Mouse (Mus musculus) bone marrow macrophage, adult 2 months (primary cell): Measurements from ENCODE around the gene Plaur. TPM values are rescaled to one million over a fixed set of nuclear protein-coding genes. Genes with fewer than 3 reads are reported as not detected.

Experiments
- H3K27ac ChIP-seq: 2 replicates; pipeline ENCODE4 v1.5.1; 2012; ENCODE audit warnings: low read depth, low read length; ENCODE audit not compliant: insufficient read depth
- H3K4me1 ChIP-seq: 2 replicates; pipeline ENCODE4 v1.6.1; 2012; ENCODE audit warnings: low read length; ENCODE audit not compliant: control insufficient read depth, insufficient read depth
- H3K4me3 ChIP-seq: 2 replicates; pipeline ENCODE4 v1.5.1; 2012; ENCODE audit warnings: mild to moderate bottlenecking, low read length, moderate library complexity; ENCODE audit not compliant: insufficient read depth
- CTCF ChIP-seq: IDR thresholded peaks from 2 replicates; pipeline ENCODE4 v1.5.1; 2012; ENCODE audit warnings: low read depth, mild to moderate bottlenecking, low read length, moderate library complexity
- POLR2A ChIP-seq: IDR thresholded peaks from 2 replicates; pipeline ENCODE4 v1.6.1; 2012; ENCODE audit warnings: mild to moderate bottlenecking, low read depth, low read length, borderline replicate concordance
- polyA plus RNA-seq: library from polyadenylated mRNA; stranded (reverse); fragments of >200 nt; gene quantifications from 2 replicates; pipeline ENCODE4 v1.2.4, GENCODE M21; 2012; ENCODE audit not compliant: missing spikeins, insufficient read depth, insufficient read length

Plaur gene
- polyA plus RNA-seq, result 24.8 and 27.5 TPM in 2 replicates

GRCm38 (mm10) chr7:24462388-24463319, at the start of gene Plaur:
Plaur (plus strand) TSS chr7:24462484.
- H3K4me3 ChIP-seq, result peak within 1 kb of the TSS; percentile 66
- no peak for TF ChIP-seq POLR2A
- no peak for TF ChIP-seq CTCF

GRCm38 (mm10) chr7:24413630-24414029, 48.7 kb upstream of the Plaur start:
- Histone ChIP-seq H3K27ac (no peak overlapping the region), H3K4me3 (no peak overlapping the region), H3K4me1 (no peaks in the 10 kb centered on the region)
- no peak for TF ChIP-seq CTCF
- no peak for TF ChIP-seq POLR2A

More at GRCm38 (mm10) chr7:24462388-24463319, at the start of gene Plaur:
- H3K4me1 ChIP-seq, result peaks cover 54% of the 10 kb centered on the region
- peak within 1 kb of the TSS; percentile 80 for H3K27ac ChIP-seq

- H3K27ac ChIP-seq, result no peak overlapping the region
Observed at GRCm38 (mm10) chr7:24415261-24415660, 47.0 kb upstream of the Plaur start.

GRCm38 (mm10) chr7:24419579-24419978, 42.7 kb upstream of the Plaur start:
- Histone ChIP-seq H3K4me3 (no peak overlapping the region), H3K27ac (no peak overlapping the region), H3K4me1 (no peaks in the 10 kb centered on the region)
- TF ChIP-seq POLR2A (no peak), CTCF (no peak)

More at GRCm38 (mm10) chr7:24415261-24415660, 47.0 kb upstream of the Plaur start:
- Histone ChIP-seq H3K4me1 (no peaks in the 10 kb centered on the region), H3K4me3 (no peak overlapping the region)
- TF ChIP-seq POLR2A (no peak), CTCF (no peak)

- no peak overlapping the region for H3K27ac ChIP-seq
- no peaks in the 10 kb centered on the region for H3K4me1 ChIP-seq
- no peak overlapping the region for H3K4me3 ChIP-seq
- TF ChIP-seq POLR2A (no peak), CTCF (no peak)
Observed at GRCm38 (mm10) chr7:24421648-24422047, 40.6 kb upstream of the Plaur start.

GRCm38 (mm10) chr7:24422251-24422650, 40.0 kb upstream of the Plaur start:
- no peak overlapping the region for H3K27ac ChIP-seq
- H3K4me3 ChIP-seq, result no peak overlapping the region
- TF ChIP-seq CTCF, result no peak
- no peak for TF ChIP-seq POLR2A
- no peaks in the 10 kb centered on the region for H3K4me1 ChIP-seq

- TF ChIP-seq POLR2A (no peak), CTCF (no peak)
- no peak overlapping the region for H3K27ac ChIP-seq
- no peaks in the 10 kb centered on the region for H3K4me1 ChIP-seq
- no peak overlapping the region for H3K4me3 ChIP-seq
Observed at GRCm38 (mm10) chr7:24423107-24423763, 39.0 kb upstream of the Plaur start.

GRCm38 (mm10) chr7:24423956-24424732, 38.1 kb upstream of the Plaur start:
- TF ChIP-seq CTCF, result no peak
- H3K27ac ChIP-seq, result no peak overlapping the region
- no peak overlapping the region for H3K4me3 ChIP-seq
- no peaks in the 10 kb centered on the region for H3K4me1 ChIP-seq

GRCm38 (mm10) chr7:24425919-24426318, 36.4 kb upstream of the Plaur start:
- Histone ChIP-seq H3K4me3 (no peak overlapping the region), H3K27ac (no peak overlapping the region), H3K4me1 (no peaks in the 10 kb centered on the region)
- TF ChIP-seq CTCF (no peak), POLR2A (no peak)

- Histone ChIP-seq H3K4me3 (no peak overlapping the region), H3K27ac (no peak overlapping the region), H3K4me1 (no peaks in the 10 kb centered on the region)
- no peak for TF ChIP-seq CTCF
- no peak for TF ChIP-seq POLR2A
Observed at GRCm38 (mm10) chr7:24427168-24427567, 35.1 kb upstream of the Plaur start.
